Mouse (Mus musculus) erythroblast, embryonic 14.5 days (primary cell): ENCODE measurements around the gene Sccpdh. TPM values are rescaled to one million over a fixed set of nuclear protein-coding genes. Genes with fewer than 3 reads are reported as not detected.

Experiments used
- H3K27me3 ChIP-seq: 2 replicates; pipeline ENCODE4 v1.6.1; 2012; ENCODE audit warnings: inconsistent platforms; ENCODE audit not compliant: control insufficient read depth
- H3K36me3 ChIP-seq: 2 replicates; pipeline ENCODE4 v1.6.1; 2012; ENCODE audit warnings: mild to moderate bottlenecking, inconsistent platforms; ENCODE audit not compliant: control insufficient read depth
- H3K4me1 ChIP-seq: 2 replicates; pipeline ENCODE4 v1.6.1; 2012; ENCODE audit warnings: inconsistent platforms; ENCODE audit not compliant: control insufficient read depth
- H3K4me3 ChIP-seq: replicated peaks from 2 replicates; pipeline ENCODE3; 2012; ENCODE audit warnings: moderate library complexity, mild to moderate bottlenecking, inconsistent platforms
- H3K9me3 ChIP-seq: 2 replicates; pipeline ENCODE4 v1.6.1; 2012; ENCODE audit warnings: low read length, inconsistent platforms, mixed read lengths; ENCODE audit not compliant: control insufficient read depth
- GATA1 ChIP-seq: IDR thresholded peaks from 2 replicates; pipeline ENCODE4 v1.6.1; 2012; ENCODE audit warnings: low read length, inconsistent platforms, mixed read lengths
- TAL1 ChIP-seq: IDR thresholded peaks from 3 replicates; pipeline ENCODE4 v1.6.1; 2012; ENCODE audit warnings: low read length, inconsistent platforms, mixed read lengths
- polyA plus RNA-seq: library from polyadenylated mRNA; stranded (reverse); fragments of >175 nt; gene quantifications from 2 replicates; pipeline ENCODE4 v1.2.3, GENCODE M21; 2012

The Sccpdh gene
- not detected in 2 replicates for polyA plus RNA-seq

GRCm38 (mm10) chr1:179668013-179668805, at the start of gene Sccpdh:
TSS of gene Sccpdh (plus strand) at chr1:179668210.
- H3K27me3 ChIP-seq, result peaks cover 50% of the 10 kb centered on the region
- no peak for TF ChIP-seq TAL1
- no peak for TF ChIP-seq GATA1
- H3K4me1 ChIP-seq, result peaks cover 11% of the 10 kb centered on the region
- H3K4me3 ChIP-seq, result peak within 1 kb of the TSS; percentile 63
- H3K36me3 ChIP-seq, result no peaks in the 10 kb centered on the region
- no peaks in the 10 kb centered on the region for H3K9me3 ChIP-seq

DNA sequence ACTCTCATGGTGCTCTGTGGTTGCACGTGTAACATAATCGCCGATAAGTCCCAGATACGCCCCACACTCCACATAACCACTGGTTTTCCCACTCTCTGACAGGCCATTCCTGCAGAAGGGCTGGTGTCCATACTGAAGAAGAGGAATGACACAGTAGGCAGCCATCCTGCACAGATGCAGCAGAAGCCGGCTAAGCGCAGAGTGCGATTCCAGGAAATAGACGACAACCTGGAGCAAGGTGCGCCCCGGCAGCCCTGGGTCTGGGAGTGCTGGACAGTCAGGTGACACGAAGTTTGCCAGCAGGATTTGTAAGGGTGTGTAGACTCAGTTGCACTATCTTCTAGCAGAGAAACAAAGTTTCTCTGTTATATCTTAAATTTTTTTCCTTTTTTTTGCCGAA, 45.3 kb upstream of the Sccpdh start:
- Histone ChIP-seq H3K27me3 (no peaks in the 10 kb centered on the region), H3K36me3 (peaks cover 78% of the 10 kb centered on the region), H3K4me1 (peaks cover 4% of the 10 kb centered on the region), H3K9me3 (no peaks in the 10 kb centered on the region), H3K4me3 (no peak overlapping the region)
- no peak for TF ChIP-seq GATA1
- TF ChIP-seq TAL1, result no peak

DNA sequence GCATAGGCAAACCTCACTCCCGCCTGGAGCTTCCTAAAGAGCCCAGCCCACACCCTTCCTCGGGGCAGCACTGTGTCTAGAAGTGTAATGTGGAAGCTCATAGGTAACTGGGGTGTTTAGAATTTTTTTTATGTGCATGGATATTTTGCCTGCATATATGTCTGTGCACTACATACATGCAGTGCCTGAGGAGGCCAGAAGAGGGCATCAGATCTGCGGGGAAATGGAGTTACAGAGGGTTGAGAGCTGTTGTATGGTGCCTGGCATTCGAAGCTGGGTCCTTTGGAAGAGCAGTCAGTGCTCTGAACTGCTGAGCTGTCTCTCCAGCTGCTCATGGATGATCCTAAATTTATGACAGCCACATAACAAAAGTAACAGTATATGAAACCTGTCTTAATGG, 44.4 kb upstream of the Sccpdh start:
- Histone ChIP-seq H3K4me1 (peaks cover 14% of the 10 kb centered on the region), H3K4me3 (no peak overlapping the region), H3K36me3 (peaks cover 71% of the 10 kb centered on the region), H3K27me3 (no peaks in the 10 kb centered on the region), H3K9me3 (no peaks in the 10 kb centered on the region)
- TF ChIP-seq GATA1 (no peak), TAL1 (no peak)

GRCm38 (mm10) chr1:179624354-179624753, 43.7 kb upstream of the Sccpdh start:
- TF ChIP-seq GATA1, result no peak
- TF ChIP-seq TAL1, result no peak
- peaks cover 65% of the 10 kb centered on the region for H3K36me3 ChIP-seq

GRCm38 (mm10) chr1:179627855-179628254, 40.2 kb upstream of the Sccpdh start:
- no peaks in the 10 kb centered on the region for H3K27me3 ChIP-seq
- peaks cover 14% of the 10 kb centered on the region for H3K4me1 ChIP-seq
- no peak for TF ChIP-seq GATA1
- no peak for TF ChIP-seq TAL1
- peaks cover 46% of the 10 kb centered on the region for H3K36me3 ChIP-seq
- H3K9me3 ChIP-seq, result no peaks in the 10 kb centered on the region
- H3K4me3 ChIP-seq, result no peak overlapping the region

More at GRCm38 (mm10) chr1:179624354-179624753, 43.7 kb upstream of the Sccpdh start:
- H3K27me3 ChIP-seq, result no peaks in the 10 kb centered on the region
- H3K9me3 ChIP-seq, result no peaks in the 10 kb centered on the region
- no peak overlapping the region for H3K4me3 ChIP-seq
- H3K4me1 ChIP-seq, result peaks cover 15% of the 10 kb centered on the region

GRCm38 (mm10) chr1:179628438-179629106, 39.4 kb upstream of the Sccpdh start:
- Histone ChIP-seq H3K4me3 (no peak overlapping the region), H3K9me3 (no peaks in the 10 kb centered on the region), H3K36me3 (peaks cover 41% of the 10 kb centered on the region), H3K27me3 (no peaks in the 10 kb centered on the region), H3K4me1 (peaks cover 14% of the 10 kb centered on the region)
- TF ChIP-seq TAL1 (no peak), GATA1 (no peak)

GRCm38 (mm10) chr1:179629276-179629675, 38.7 kb upstream of the Sccpdh start:
- TF ChIP-seq TAL1 (no peak), GATA1 (no peak)
- H3K4me3 ChIP-seq, result no peak overlapping the region
- no peaks in the 10 kb centered on the region for H3K27me3 ChIP-seq
- peaks cover 14% of the 10 kb centered on the region for H3K4me1 ChIP-seq
- peaks cover 34% of the 10 kb centered on the region for H3K36me3 ChIP-seq
- no peaks in the 10 kb centered on the region for H3K9me3 ChIP-seq

GRCm38 (mm10) chr1:179632746-179633413, 35.1 kb upstream of the Sccpdh start:
- Histone ChIP-seq H3K9me3 (no peaks in the 10 kb centered on the region), H3K27me3 (no peaks in the 10 kb centered on the region), H3K4me3 (no peak overlapping the region), H3K4me1 (peaks cover 10% of the 10 kb centered on the region), H3K36me3 (peaks cover 2% of the 10 kb centered on the region; the same call in 1 of the 2 replicates)
- TF ChIP-seq GATA1 (no peak), TAL1 (no peak)

- Histone ChIP-seq H3K4me1 (peaks cover 5% of the 10 kb centered on the region), H3K27me3 (no peaks in the 10 kb centered on the region), H3K9me3 (no peaks in the 10 kb centered on the region), H3K4me3 (no peak overlapping the region), H3K36me3 (peaks cover 2% of the 10 kb centered on the region; the same call in 1 of the 2 replicates)
- TF ChIP-seq GATA1, result no peak
- TF ChIP-seq TAL1, result no peak
These were observed 34.6 kb upstream of the Sccpdh start for GRCm38 (mm10) chr1:179633414-179633752.
